Mouse (Mus musculus): ENCODE data around the gene Tmem145.

DNA sequence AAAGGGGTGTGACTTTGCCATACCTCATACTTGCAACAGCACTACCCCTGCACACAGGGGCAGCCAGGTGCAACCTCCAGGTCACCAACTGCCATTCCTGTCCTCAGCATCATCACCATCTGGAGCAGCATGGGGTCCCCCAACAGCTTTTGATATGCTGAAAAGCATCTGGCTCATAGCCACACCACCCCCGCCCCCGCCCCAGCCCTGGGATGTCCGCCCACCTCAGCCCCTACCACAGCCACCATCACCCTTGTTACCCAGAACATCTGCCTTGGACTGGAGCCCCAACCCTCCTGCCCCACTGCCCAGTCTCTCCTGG is 2.3 kb upstream of the Tmem145 start:
- TF ChIP-seq TAL1 (conservative IDR thresholded peaks at IDR 0.05; ENCODE audit: low read depth, low read length) (no peak), CTCF (IDR thresholded peaks at IDR 0.05; ENCODE audit: low read depth, low read length) (no peak), POLR2AphosphoS5 (IDR thresholded peaks at IDR 0.05; ENCODE audit: insufficient replicate concordance, low read depth, low read length) (no peak), GATA1 (IDR thresholded peaks at IDR 0.05; ENCODE audit: borderline replicate concordance, low read length) (no peak)

Data from G1E (cell line).